Comparison of ENCODE assay signal across 22 mouse cellular contexts in genomic region chr17:71721019-71721418, GRCm38 (mm10). TPM values are rescaled to one million over a fixed set of nuclear protein-coding genes. Genes with fewer than 3 reads are reported as not detected.
A peak's percentile ranks its signal among the peaks of the same experiment; 100 is the strongest.
DNase-seq lines count a peak whose midpoint lies in the region; ATAC-seq and TF ChIP-seq lines count a peak whose summit lies in the region.
"Had no signal": no experiment of that assay in that cellular context is flagged by ENCODE, and none has a peak within 500 bp of the region (broad histone marks: within the 10 kb centered on the region; RNA-seq: fewer than 3 reads in every experiment).

No protein-coding gene starts in this region.

- 26% methylated on average over 3 of the region's 3 CpGs for WGBS in heart, embryonic 12.5 days
- WGBS in lung, postnatal 0 days = 42% methylated on average over 3 of the region's 3 CpGs

- no peaks in the 10 kb centered on the region for H3K9me3 ChIP-seq in heart, embryonic 12.5 days (replicated peaks)
- no peaks in the 10 kb centered on the region for H3K9me3 ChIP-seq in lung, postnatal 0 days (ENCODE audit: low read length)
- H3K9me3 ChIP-seq: forebrain, embryonic 15.5 days; limb, embryonic 15.5 days had no signal

- peak; percentile 30 for DNase-seq in gastrocnemius, adult 18-20 months (ENCODE audit: low spot score)
- DNase-seq in gastrocnemius, postnatal 10 days = no peak
- peak; percentile 51 for DNase-seq in adrenal gland, postnatal 14 days
- DNase-seq in skeletal muscle tissue, adult 2 months (ENCODE audit: low read depth, low spot score) = peak; percentile 64
- DNase-seq in lung, postnatal 0 days (ENCODE audit: low spot score) = no peak
- DNase-seq in T-cell, adult 2 months (ENCODE audit: low spot score) = no peak
- DNase-seq in lung, postnatal 36 days = no peak
- DNase-seq: kidney, postnatal 10 days; layer of hippocampus, adult 9-11 months; lung, adult 18-20 months; midbrain, embryonic 14.5 days; thymus, postnatal 25 days had no signal

- peak; percentile 77 for ATAC-seq in heart, embryonic 12.5 days (ENCODE audit: insufficient number of reproducible peaks, low FRiP score)
- ATAC-seq in lung, postnatal 0 days = no peak
- ATAC-seq: forebrain, embryonic 15.5 days; intestine, embryonic 16.5 days; Patski had no signal

- peaks cover 18% of the 10 kb centered on the region for H3K4me1 ChIP-seq in heart, embryonic 12.5 days (replicated peaks)
- no peaks in the 10 kb centered on the region for H3K4me1 ChIP-seq in lung, postnatal 0 days (ENCODE audit: insufficient read depth, low read depth, low read length)
- H3K4me1 ChIP-seq: forebrain, embryonic 15.5 days; limb, embryonic 15.5 days had no signal

- TF ChIP-seq EP300 in lung, postnatal 0 days (IDR thresholded peaks at IDR 0.05) = no peak

- H3K27ac ChIP-seq in heart, embryonic 12.5 days (ENCODE audit: poor library complexity, severe bottlenecking) = peak overlapping the region; percentile 98
- H3K27ac ChIP-seq in lung, postnatal 0 days (ENCODE audit: low read length) = no peak overlapping the region
- H3K27ac ChIP-seq: forebrain, embryonic 15.5 days; hindbrain, embryonic 14.5 days; limb, embryonic 15.5 days had no signal

- peaks cover 3% of the 10 kb centered on the region; the same call in 1 of the 2 replicates for H3K36me3 ChIP-seq in heart, embryonic 12.5 days
- no peaks in the 10 kb centered on the region for H3K36me3 ChIP-seq in lung, postnatal 0 days (ENCODE audit: insufficient read depth, low read length)
- H3K36me3 ChIP-seq: forebrain, embryonic 15.5 days; limb, embryonic 15.5 days had no signal

- H3K4me3 ChIP-seq in heart, embryonic 12.5 days = no peak overlapping the region
- H3K4me3 ChIP-seq in lung, postnatal 0 days (ENCODE audit: low read depth, low read length) = no peak overlapping the region
- H3K4me3 ChIP-seq: erythroblast, embryonic 14.5 days; forebrain, embryonic 15.5 days; limb, embryonic 15.5 days had no signal

- TF ChIP-seq CTCF in lung, postnatal 0 days (IDR thresholded peaks at IDR 0.05) = no peak

- H3K9ac ChIP-seq in heart, embryonic 12.5 days = no peak overlapping the region
- no peak overlapping the region for H3K9ac ChIP-seq in lung, postnatal 0 days (replicated peaks; ENCODE audit: low read depth)
- H3K9ac ChIP-seq: forebrain, embryonic 15.5 days; hindbrain, embryonic 14.5 days; limb, embryonic 15.5 days had no signal

- no peaks in the 10 kb centered on the region for H3K27me3 ChIP-seq in heart, embryonic 12.5 days (replicated peaks)
- no peaks in the 10 kb centered on the region for H3K27me3 ChIP-seq in lung, postnatal 0 days (replicated peaks; ENCODE audit: insufficient read depth, low read length)
- H3K27me3 ChIP-seq: forebrain, embryonic 15.5 days; limb, embryonic 15.5 days had no signal

- no peak overlapping the region for H3K4me2 ChIP-seq in heart, embryonic 12.5 days
- H3K4me2 ChIP-seq in lung, postnatal 0 days (replicated peaks; ENCODE audit: low read depth, low read length) = no peak overlapping the region
- H3K4me2 ChIP-seq: forebrain, embryonic 15.5 days; hindbrain, embryonic 14.5 days; limb, embryonic 15.5 days had no signal

RNA-seq across cellular contexts. Expression of gene Pcare, which starts 31.7 kb away (rescaled TPM):
- total RNA-seq in gastrocnemius, adult 18-20 months (2021) = under 1 TPM in 1 of 2 experiments, not detected in 1; 0.05 TPM
- total RNA-seq in gastrocnemius, postnatal 10 days (2021) = under 1 TPM in 1 of 2 experiments, not detected in 1; 0.05 TPM
- total RNA-seq in adrenal gland, postnatal 14 days (2021) = not detected in 2 replicates
- not detected in 2 replicates for polyA plus RNA-seq in heart, embryonic 12.5 days (2016; fragmentation: Nextera tagmentation; extraction: Ambion mirVana)
- polyA plus RNA-seq in lung, postnatal 0 days (2015; fragmentation: Nextera tagmentation; extraction: Ambion mirVana) = not detected in 2 replicates
- total RNA-seq: gastrocnemius, adult 8-10 months had no signal
- polyA plus RNA-seq: erythroblast, embryonic 14.5 days; forebrain, embryonic 15.5 days; hindbrain, embryonic 14.5 days; intestine, embryonic 16.5 days; limb, embryonic 15.5 days; midbrain, embryonic 14.5 days; Patski; small intestine, adult 2 months; stomach, embryonic 14.5 days had no signal

RNA-seq across cellular contexts. Expression of gene Clip4, which starts 47.3 kb away (rescaled TPM):
- total RNA-seq in gastrocnemius, adult 18-20 months (2021) = 100 to 1,000 TPM; 138 to 152 TPM
- 10 to 100 TPM; 33.1 to 34.3 TPM for total RNA-seq in gastrocnemius, postnatal 10 days (2021)
- 13.0 and 15.8 TPM in 2 replicates for total RNA-seq in adrenal gland, postnatal 14 days (2021)
- polyA plus RNA-seq in heart, embryonic 12.5 days (2016; fragmentation: Nextera tagmentation; extraction: Ambion mirVana) = 38.2 and 45.2 TPM in 2 replicates
- polyA plus RNA-seq in lung, postnatal 0 days (2015; fragmentation: Nextera tagmentation; extraction: Ambion mirVana) = 25.8 and 30.3 TPM in 2 replicates
- polyA plus RNA-seq: erythroblast, embryonic 14.5 days had no signal

RNA-seq across cellular contexts. Expression of gene Togaram2, which starts 48.0 kb away (rescaled TPM):
- 1 to 10 TPM; 2.4 to 4.9 TPM for total RNA-seq in gastrocnemius, adult 18-20 months (2021)
- under 1 TPM; 0.38 to 0.49 TPM for total RNA-seq in gastrocnemius, postnatal 10 days (2021)
- total RNA-seq in adrenal gland, postnatal 14 days (2021) = not detected in 2 replicates
- polyA plus RNA-seq in heart, embryonic 12.5 days (2016; fragmentation: Nextera tagmentation; extraction: Ambion mirVana) = 2.7 and 2.9 TPM in 2 replicates
- polyA plus RNA-seq in lung, postnatal 0 days (2015; fragmentation: Nextera tagmentation; extraction: Ambion mirVana) = 6.3 and 9.1 TPM in 2 replicates
- polyA plus RNA-seq: erythroblast, embryonic 14.5 days had no signal

Comparison
In these comparisons a context has a peak if more than half of its experiments do, and no peak if none do; other contexts are left out.
1. DNase-seq: peak in gastrocnemius, adult 18-20 months (single experiment), adrenal gland, postnatal 14 days (single experiment) and skeletal muscle tissue, adult 2 months (single experiment); none in gastrocnemius, postnatal 10 days (single experiment), lung, postnatal 0 days (single experiment), T-cell, adult 2 months (single experiment) and lung, postnatal 36 days (single experiment).